Mouse (Mus musculus): ENCODE data around the gene Bglap2.
"Not testable (repeated sequence)": the region's sequence is repeated elsewhere in the genome, so short reads cannot be mapped to it uniquely, and the experiment has no call there.

GRCm38 (mm10) chr3:88372643-88373042 lies 5.9 kb downstream of the Bglap2 start, which contains the start of gene Bglap3:
- TF ChIP-seq CTCF (IDR thresholded peaks at IDR 0.05; ENCODE audit: borderline replicate concordance, insufficient read depth, low read depth, low read length); POLR2A (IDR thresholded peaks at IDR 0.05; ENCODE audit: borderline replicate concordance, insufficient read depth, low read length): not testable (repeated sequence)
